Mouse (Mus musculus): ENCODE data around the gene Nrxn3. TPM values are rescaled to one million over a fixed set of nuclear protein-coding genes. Genes with fewer than 3 reads are reported as not detected.

Gene Nrxn3
- polyA plus RNA-seq, 1 experiment from 2014 or later, result 0.31 TPM

- Histone ChIP-seq H3K4me2 (ENCODE audit: low read depth, severe bottlenecking) (no peak overlapping the region), H3K4me3 (ENCODE audit: low read depth, low read length) (no peak overlapping the region), H3K9me3 (ENCODE audit: control insufficient read depth, low read length) (no peaks in the 10 kb centered on the region), H3K27me3 (ENCODE audit: control insufficient read depth, insufficient read depth, low read length) (no peaks in the 10 kb centered on the region), H3K9ac (ENCODE audit: low read length) (no peak overlapping the region), H3K36me3 (ENCODE audit: control insufficient read depth, insufficient read depth, low read length) (no peaks in the 10 kb centered on the region), H3K27ac (replicated peaks; ENCODE audit: low read depth, low read length) (no peak overlapping the region), H3K4me1 (ENCODE audit: control insufficient read depth, insufficient read depth, low read length) (no peaks in the 10 kb centered on the region)
- DNase-seq (ENCODE audit: low spot score) (no peak), ATAC-seq (ENCODE audit: insufficient number of reproducible peaks, low FRiP score, low TSS enrichment, low read depth) (no peak)
- WGBS, result 70% methylated on average over 12 of the region's 12 CpGs
Observed at GRCm38 (mm10) chr12:89174306-89175159, 451.9 kb downstream of the Nrxn3 start.

- ATAC-seq (ENCODE audit: insufficient number of reproducible peaks, low FRiP score, low TSS enrichment, low read depth) (no peak), DNase-seq (ENCODE audit: low spot score) (no peak)
- Histone ChIP-seq H3K9me3 (ENCODE audit: control insufficient read depth, low read length) (no peaks in the 10 kb centered on the region), H3K27ac (replicated peaks; ENCODE audit: low read depth, low read length) (no peak overlapping the region), H3K27me3 (ENCODE audit: control insufficient read depth, insufficient read depth, low read length) (no peaks in the 10 kb centered on the region), H3K4me2 (ENCODE audit: low read depth, severe bottlenecking) (no peak overlapping the region), H3K4me3 (ENCODE audit: low read depth, low read length) (no peak overlapping the region), H3K4me1 (ENCODE audit: control insufficient read depth, insufficient read depth, low read length) (no peaks in the 10 kb centered on the region), H3K9ac (ENCODE audit: low read length) (no peak overlapping the region), H3K36me3 (ENCODE audit: control insufficient read depth, insufficient read depth, low read length) (no peaks in the 10 kb centered on the region)
- WGBS, result 50% methylated on average over 13 of the region's 13 CpGs
Observed at GRCm38 (mm10) chr12:89179970-89180666, 457.4 kb downstream of the Nrxn3 start.

GRCm38 (mm10) chr12:89181157-89181561 lies 458.5 kb downstream of the Nrxn3 start:
- DNase-seq (ENCODE audit: low spot score), result no peak
- Histone ChIP-seq H3K4me1 (ENCODE audit: control insufficient read depth, insufficient read depth, low read length) (no peaks in the 10 kb centered on the region), H3K36me3 (ENCODE audit: control insufficient read depth, insufficient read depth, low read length) (no peaks in the 10 kb centered on the region), H3K4me3 (ENCODE audit: low read depth, low read length) (no peak overlapping the region), H3K9me3 (ENCODE audit: control insufficient read depth, low read length) (no peaks in the 10 kb centered on the region), H3K27ac (replicated peaks; ENCODE audit: low read depth, low read length) (no peak overlapping the region), H3K4me2 (ENCODE audit: low read depth, severe bottlenecking) (no peak overlapping the region), H3K9ac (ENCODE audit: low read length) (no peak overlapping the region), H3K27me3 (ENCODE audit: control insufficient read depth, insufficient read depth, low read length) (no peaks in the 10 kb centered on the region)
- 58% methylated on average over 2 of the region's 2 CpGs for WGBS
- ATAC-seq (ENCODE audit: insufficient number of reproducible peaks, low FRiP score, low TSS enrichment, low read depth), result no peak

- no peak overlapping the region for H3K4me2 ChIP-seq (ENCODE audit: low read depth, severe bottlenecking)
- H3K4me1 ChIP-seq (ENCODE audit: control insufficient read depth, insufficient read depth, low read length), result no peaks in the 10 kb centered on the region
- no peak overlapping the region for H3K9ac ChIP-seq (ENCODE audit: low read length)
- 83% methylated on average over 10 of the region's 10 CpGs for WGBS
- DNase-seq (ENCODE audit: low spot score) (no peak), ATAC-seq (ENCODE audit: insufficient number of reproducible peaks, low FRiP score, low TSS enrichment, low read depth) (no peak)
- H3K27me3 ChIP-seq (ENCODE audit: control insufficient read depth, insufficient read depth, low read length), result no peaks in the 10 kb centered on the region
- no peak overlapping the region for H3K27ac ChIP-seq (replicated peaks; ENCODE audit: low read depth, low read length)
- H3K4me3 ChIP-seq (ENCODE audit: low read depth, low read length), result no peak overlapping the region
- H3K36me3 ChIP-seq (ENCODE audit: control insufficient read depth, insufficient read depth, low read length), result no peaks in the 10 kb centered on the region
- no peaks in the 10 kb centered on the region for H3K9me3 ChIP-seq (ENCODE audit: control insufficient read depth, low read length)
Observed at GRCm38 (mm10) chr12:89198764-89199525, 476.3 kb downstream of the Nrxn3 start.

GRCm38 (mm10) chr12:89211608-89212007 lies 488.9 kb downstream of the Nrxn3 start:
- Histone ChIP-seq H3K4me3 (ENCODE audit: low read depth, low read length) (no peak overlapping the region), H3K9ac (ENCODE audit: low read length) (no peak overlapping the region), H3K27ac (replicated peaks; ENCODE audit: low read depth, low read length) (no peak overlapping the region), H3K4me1 (ENCODE audit: control insufficient read depth, insufficient read depth, low read length) (no peaks in the 10 kb centered on the region), H3K9me3 (ENCODE audit: control insufficient read depth, low read length) (no peaks in the 10 kb centered on the region), H3K4me2 (ENCODE audit: low read depth, severe bottlenecking) (no peak overlapping the region), H3K36me3 (ENCODE audit: control insufficient read depth, insufficient read depth, low read length) (no peaks in the 10 kb centered on the region), H3K27me3 (ENCODE audit: control insufficient read depth, insufficient read depth, low read length) (no peaks in the 10 kb centered on the region)
- ATAC-seq (ENCODE audit: insufficient number of reproducible peaks, low FRiP score, low TSS enrichment, low read depth), result no peak
- DNase-seq (ENCODE audit: low spot score), result no peak
- 40% methylated on average over 2 of the region's 2 CpGs for WGBS

- DNase-seq (ENCODE audit: low spot score), result no peak
- no peak for ATAC-seq (ENCODE audit: insufficient number of reproducible peaks, low FRiP score, low TSS enrichment, low read depth)
- WGBS, result 56% methylated on average over 1 of the region's 1 CpGs
- Histone ChIP-seq H3K4me3 (ENCODE audit: low read depth, low read length) (no peak overlapping the region), H3K4me2 (ENCODE audit: low read depth, severe bottlenecking) (no peak overlapping the region), H3K27ac (replicated peaks; ENCODE audit: low read depth, low read length) (no peak overlapping the region), H3K36me3 (ENCODE audit: control insufficient read depth, insufficient read depth, low read length) (no peaks in the 10 kb centered on the region), H3K4me1 (ENCODE audit: control insufficient read depth, insufficient read depth, low read length) (no peaks in the 10 kb centered on the region), H3K9me3 (ENCODE audit: control insufficient read depth, low read length) (no peaks in the 10 kb centered on the region), H3K9ac (ENCODE audit: low read length) (no peak overlapping the region), H3K27me3 (ENCODE audit: control insufficient read depth, insufficient read depth, low read length) (no peaks in the 10 kb centered on the region)
Observed at GRCm38 (mm10) chr12:89239826-89240225, 517.1 kb downstream of the Nrxn3 start.

- H3K4me3 ChIP-seq (ENCODE audit: low read depth, low read length), result no peak overlapping the region
- H3K4me1 ChIP-seq (ENCODE audit: control insufficient read depth, insufficient read depth, low read length), result no peaks in the 10 kb centered on the region
- H3K27me3 ChIP-seq (ENCODE audit: control insufficient read depth, insufficient read depth, low read length), result no peaks in the 10 kb centered on the region
- no peak for ATAC-seq (ENCODE audit: insufficient number of reproducible peaks, low FRiP score, low TSS enrichment, low read depth)
- no peaks in the 10 kb centered on the region for H3K9me3 ChIP-seq (ENCODE audit: control insufficient read depth, low read length)
- no peaks in the 10 kb centered on the region for H3K36me3 ChIP-seq (ENCODE audit: control insufficient read depth, insufficient read depth, low read length)
- no peak overlapping the region for H3K9ac ChIP-seq (ENCODE audit: low read length)
- H3K27ac ChIP-seq (replicated peaks; ENCODE audit: low read depth, low read length), result no peak overlapping the region
- no peak overlapping the region for H3K4me2 ChIP-seq (ENCODE audit: low read depth, severe bottlenecking)
- DNase-seq (ENCODE audit: low spot score), result no peak
Observed at GRCm38 (mm10) chr12:89241554-89241953, 518.9 kb downstream of the Nrxn3 start.

- Histone ChIP-seq H3K27ac (replicated peaks; ENCODE audit: low read depth, low read length) (no peak overlapping the region), H3K27me3 (ENCODE audit: control insufficient read depth, insufficient read depth, low read length) (no peaks in the 10 kb centered on the region), H3K4me1 (ENCODE audit: control insufficient read depth, insufficient read depth, low read length) (no peaks in the 10 kb centered on the region), H3K36me3 (ENCODE audit: control insufficient read depth, insufficient read depth, low read length) (no peaks in the 10 kb centered on the region), H3K9me3 (ENCODE audit: control insufficient read depth, low read length) (no peaks in the 10 kb centered on the region), H3K4me3 (ENCODE audit: low read depth, low read length) (no peak overlapping the region), H3K4me2 (ENCODE audit: low read depth, severe bottlenecking) (no peak overlapping the region), H3K9ac (ENCODE audit: low read length) (no peak overlapping the region)
- DNase-seq (ENCODE audit: low spot score) (no peak), ATAC-seq (ENCODE audit: insufficient number of reproducible peaks, low FRiP score, low TSS enrichment, low read depth) (no peak)
- 41% methylated on average over 1 of the region's 1 CpGs for WGBS
Observed at GRCm38 (mm10) chr12:89242476-89242875, 519.8 kb downstream of the Nrxn3 start.
